Mouse (Mus musculus): ENCODE results near the gene Gca. TPM values are rescaled to one million over a fixed set of nuclear protein-coding genes. Genes with fewer than 3 reads are reported as not detected.

Gene Gca
- total RNA-seq (2014; fragmentation: Nextera tagmentation): 19.9 and 31.0 TPM in 2 replicates
- total RNA-seq (2017): 13.8 and 18.3 TPM in 2 replicates

DNA sequence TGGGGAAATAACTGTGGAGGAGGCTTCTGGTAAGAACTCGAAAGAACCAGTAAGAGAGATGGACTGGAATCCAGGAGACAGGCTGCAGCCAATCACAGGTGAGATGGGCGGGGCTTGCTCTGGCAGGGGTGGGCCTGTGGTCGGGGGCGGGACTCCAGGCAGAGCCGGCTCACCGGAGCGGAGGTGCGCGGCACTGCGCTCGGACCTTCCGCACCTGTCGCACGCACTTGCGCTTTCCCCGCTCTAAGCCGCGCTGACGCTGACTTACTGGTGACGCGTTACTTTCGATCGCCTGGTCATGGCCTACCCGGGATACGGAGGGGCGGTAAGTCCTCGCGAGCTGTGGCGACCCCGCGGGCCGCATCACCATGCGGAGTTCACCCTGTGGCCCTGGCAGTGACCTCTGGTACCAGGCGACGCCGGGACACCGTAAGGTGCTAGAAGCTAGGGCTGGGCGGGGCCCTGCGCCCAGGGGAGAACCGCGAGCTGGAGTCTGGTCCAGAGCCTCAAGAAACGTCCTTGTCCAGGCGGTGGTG is at the start of gene Gca:
Gene Gca, plus strand, starts transcription at position 151 of the 536 bp plus-strand sequence.
- ATAC-seq (replicated peaks; ENCODE audit: poor library complexity, severe bottlenecking): peak; percentile 93

DNA sequence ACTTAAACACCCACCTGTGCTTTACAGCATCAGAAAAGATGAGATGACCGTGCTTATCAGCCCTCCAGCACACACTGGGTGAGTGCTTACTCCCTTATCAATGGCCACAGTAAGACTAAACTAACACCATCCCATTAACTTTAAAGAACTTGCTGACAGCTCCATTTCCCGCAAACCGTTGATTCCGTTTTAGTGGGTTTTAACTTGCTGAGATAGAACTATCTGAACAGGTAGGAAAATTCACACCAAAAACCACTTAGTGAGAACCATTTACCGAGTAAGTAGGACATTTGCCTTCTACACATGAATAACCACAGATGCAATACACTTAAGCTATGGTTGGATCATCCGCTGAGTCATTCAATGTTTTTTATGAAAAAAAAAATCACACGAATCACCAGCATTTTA is 45.1 kb upstream of the Gca start:
- no peak for ATAC-seq (replicated peaks; ENCODE audit: poor library complexity, severe bottlenecking)

DNA sequence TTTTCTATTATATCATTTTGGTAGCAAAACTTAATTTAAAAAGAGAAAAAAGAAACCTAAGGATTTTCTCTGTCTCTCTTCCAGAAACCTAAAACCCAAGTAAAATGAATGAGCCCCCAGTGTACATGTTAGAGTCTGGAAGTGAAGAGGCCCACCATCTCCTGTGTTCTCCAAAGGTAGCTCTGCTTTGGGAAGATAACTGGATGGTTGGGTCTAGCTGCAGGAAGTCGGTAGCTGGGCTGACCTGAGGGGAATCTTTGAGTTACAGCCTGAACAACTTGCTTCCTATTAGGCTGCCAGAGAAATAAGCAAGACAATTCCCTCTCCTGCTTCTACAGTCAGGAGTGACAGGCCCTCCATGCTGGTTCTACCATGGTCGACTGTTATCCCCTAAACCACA is 44.4 kb upstream of the Gca start:
- no peak for ATAC-seq (replicated peaks; ENCODE audit: poor library complexity, severe bottlenecking)

DNA sequence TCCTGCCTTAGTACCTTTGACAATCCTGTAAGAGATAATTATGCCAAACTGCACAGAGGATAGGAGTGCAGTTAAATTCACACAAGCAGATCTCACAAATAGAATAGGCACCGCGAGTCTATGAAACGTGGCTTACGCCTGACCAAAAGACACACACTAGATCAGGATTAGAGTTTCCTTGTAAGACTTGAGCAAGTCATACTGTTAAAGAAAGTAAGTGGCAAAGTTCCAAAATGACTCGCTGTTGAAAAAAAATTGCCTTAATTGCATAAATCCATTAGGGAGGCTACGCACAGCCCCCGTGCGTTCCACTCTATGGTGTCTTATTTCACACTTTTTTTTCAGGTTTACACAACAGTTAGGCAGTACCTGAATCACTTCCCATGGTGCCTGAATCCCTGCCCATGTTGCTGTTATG is 41.1 kb upstream of the Gca start:
- no peak for ATAC-seq (replicated peaks; ENCODE audit: poor library complexity, severe bottlenecking)

DNA sequence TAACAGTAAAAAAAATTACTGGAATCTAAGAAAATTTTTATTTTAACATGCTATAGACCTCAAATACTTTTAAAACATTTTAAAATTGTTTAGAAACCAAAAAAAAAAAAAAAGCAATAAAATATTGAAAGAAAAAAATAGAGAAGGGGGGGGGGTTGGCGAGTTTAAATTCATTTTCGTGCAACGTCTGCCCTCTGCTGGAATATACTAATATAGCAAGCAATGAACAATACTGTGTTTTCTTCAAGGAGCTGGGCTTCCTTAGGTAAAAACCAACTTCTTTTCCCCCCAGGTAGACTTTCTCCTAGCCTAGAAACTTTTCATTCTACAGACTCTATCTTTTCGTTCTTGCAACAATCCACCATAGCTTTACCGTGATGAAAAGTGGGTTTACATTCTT is 36.4 kb upstream of the Gca start:
- peak; percentile 72 for ATAC-seq (replicated peaks; ENCODE audit: poor library complexity, severe bottlenecking)

DNA sequence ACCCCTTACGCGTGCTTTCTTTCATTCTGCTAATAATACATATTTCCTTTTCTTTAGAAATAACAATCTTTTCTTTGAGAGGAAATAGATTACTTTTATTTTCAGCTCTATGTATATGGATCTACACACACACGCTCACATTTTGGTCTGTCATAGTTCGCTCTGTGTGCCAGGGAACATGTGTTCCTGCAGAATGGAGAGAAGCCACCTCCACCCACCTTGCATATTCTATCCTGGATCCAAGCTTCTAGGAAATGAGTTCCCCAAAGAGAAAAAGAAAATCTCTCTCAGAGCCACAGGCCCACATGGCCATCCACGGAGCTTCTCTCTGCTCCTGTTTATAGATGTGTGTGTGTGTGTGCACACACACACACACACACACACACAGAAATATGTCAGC is 35.7 kb upstream of the Gca start:
- no peak for ATAC-seq (replicated peaks; ENCODE audit: poor library complexity, severe bottlenecking)

DNA sequence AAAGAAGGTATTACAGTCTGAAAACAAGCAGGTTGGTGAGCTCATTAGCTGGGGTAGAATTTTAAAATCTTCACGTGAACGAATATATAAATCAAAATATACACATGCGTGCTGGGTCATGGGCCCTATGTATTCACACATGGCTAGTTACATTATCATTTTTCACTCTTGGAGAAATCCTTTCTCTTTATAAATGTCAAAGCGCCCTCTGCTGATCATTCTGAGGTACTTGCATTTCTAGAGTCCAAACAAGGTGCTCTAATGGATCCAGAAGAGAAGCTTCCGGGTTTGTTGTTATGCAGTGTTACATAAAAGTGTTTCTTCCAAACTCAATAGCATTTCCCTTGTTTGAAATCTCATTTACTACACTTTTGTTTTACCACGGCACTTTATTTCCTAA is 33.6 kb upstream of the Gca start:
- peak; percentile 86 for ATAC-seq (replicated peaks; ENCODE audit: poor library complexity, severe bottlenecking)

DNA sequence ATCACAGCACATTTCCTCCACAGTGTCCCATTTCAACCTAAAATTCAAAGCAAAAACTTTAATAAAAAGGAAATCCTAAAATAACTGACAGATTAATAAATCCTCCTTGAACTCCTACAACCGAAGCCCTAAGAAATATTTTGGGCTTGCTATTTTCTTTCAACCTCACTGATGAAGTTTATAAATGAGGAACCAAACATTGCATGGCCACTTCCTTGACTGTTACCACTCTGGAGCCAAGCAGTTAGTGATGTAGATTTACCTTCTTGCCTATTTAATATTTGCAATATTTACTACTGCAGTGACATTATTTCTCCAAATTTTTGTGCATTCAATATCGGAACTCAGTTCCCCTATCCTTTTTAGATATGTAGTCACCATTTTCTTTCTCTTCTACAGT is 24.2 kb upstream of the Gca start:
- ATAC-seq (replicated peaks; ENCODE audit: poor library complexity, severe bottlenecking): peak; percentile 53

DNA sequence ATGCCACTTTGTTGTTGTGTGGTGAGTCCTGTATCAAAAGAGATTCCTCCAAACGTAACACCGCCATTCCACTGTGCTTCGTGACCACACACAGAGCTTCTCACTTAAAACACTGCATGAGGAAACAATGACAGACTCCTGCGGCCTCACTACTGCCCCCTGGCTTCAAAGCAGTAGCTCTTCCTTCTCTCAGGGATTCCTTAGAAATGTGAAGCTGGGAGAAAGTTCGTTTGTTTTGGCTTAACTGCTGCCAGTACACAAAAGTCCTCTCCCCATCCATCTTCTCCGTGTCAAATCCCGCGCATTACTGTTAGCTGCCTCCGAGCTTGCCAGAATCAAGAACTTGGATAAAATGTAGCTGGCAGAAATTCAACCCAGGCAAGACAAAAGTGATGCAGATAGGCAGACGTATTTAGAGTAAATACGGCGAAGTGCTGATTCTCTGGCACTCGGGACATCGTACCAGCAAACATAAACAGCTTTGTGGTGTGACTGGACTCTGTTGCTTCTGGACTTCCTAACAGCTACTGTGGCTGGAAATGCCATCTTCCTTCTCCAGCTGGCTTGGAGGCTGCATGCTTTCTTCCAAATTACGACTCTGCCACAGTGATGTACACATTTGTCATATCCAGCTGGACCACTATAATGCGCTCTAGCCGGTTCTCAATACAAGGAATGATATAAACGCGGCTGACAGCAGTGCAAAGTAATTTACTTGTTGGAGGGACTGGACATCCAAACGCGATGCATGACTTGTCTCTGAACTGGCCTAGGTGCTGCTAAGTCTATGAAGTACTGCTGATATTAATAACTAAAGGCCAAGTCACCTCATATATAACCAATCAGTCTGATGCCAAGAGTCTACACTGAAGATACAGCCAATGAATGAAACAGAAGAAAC is 20.4 kb upstream of the Gca start:
- ATAC-seq (replicated peaks; ENCODE audit: poor library complexity, severe bottlenecking): peak; percentile 73

DNA sequence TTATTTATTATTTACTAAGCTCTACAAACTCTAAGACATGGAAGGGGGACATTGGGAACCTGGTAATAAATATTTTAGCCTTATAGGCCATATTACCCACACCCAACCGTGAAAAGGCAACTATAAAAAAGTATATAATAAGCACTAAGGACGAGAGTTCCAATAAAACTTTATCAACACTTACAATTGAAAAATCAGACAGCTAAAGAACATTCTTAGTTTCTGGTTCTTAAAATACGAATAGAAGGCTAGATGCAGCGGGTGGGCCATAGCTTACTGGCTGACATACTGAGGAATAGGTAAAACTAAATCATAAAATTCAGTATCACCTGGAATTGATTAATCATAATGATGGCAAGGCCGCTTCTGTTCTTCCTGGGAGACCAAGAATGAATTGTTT is 19.2 kb upstream of the Gca start:
- ATAC-seq (replicated peaks; ENCODE audit: poor library complexity, severe bottlenecking): no peak

DNA sequence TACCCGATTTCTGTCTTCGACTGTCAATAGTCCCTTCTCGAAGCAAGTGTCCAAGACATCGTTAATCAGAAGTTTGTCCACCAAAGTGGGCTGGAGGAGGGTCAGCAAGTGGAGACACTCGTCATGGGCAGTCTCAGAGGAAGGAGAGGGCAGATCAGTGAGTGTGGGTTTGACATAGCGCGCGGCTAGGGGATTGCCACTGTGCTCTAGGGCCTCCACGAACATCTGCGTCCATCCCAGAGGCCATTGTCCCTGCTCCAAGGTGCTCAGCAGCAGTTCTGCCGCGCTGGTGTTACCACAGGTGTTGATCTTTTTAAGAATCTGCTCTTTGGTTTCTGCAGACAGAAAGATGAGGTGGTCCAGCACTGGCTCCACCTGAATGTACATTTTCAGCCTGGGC is 18.6 kb upstream of the Gca start:
- ATAC-seq (replicated peaks; ENCODE audit: poor library complexity, severe bottlenecking): peak; percentile 24

DNA sequence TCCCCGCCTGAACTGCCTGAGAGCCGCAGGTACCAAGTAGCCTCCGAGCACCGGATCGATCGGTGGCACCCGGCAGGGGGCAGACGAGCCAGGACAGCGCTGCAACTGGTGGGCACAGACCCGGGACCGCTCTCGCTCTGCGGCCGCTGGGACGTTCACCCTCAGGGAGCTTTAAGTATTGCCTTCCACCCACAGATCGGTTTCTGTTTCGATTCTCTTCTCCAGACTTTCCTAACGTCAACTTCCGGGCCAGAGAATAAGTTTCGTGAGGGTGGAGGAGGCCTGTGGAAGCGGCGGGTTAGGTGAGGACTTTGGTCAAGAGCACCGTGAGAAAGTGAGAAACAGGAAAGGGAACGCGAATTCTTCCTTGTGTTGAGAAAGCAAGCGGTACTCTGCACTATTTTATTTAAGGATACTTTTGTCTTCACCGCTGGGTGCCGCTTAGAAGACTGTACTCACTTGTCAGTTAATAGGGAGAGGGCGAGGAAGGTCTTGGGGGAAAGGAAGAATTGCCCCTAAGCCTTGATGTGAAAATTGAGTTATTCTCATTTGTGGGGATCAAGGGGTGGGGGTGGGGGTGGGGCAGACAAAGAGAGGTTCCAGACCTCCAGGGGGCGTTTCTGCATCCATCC is 18.0 kb upstream of the Gca start, which contains the start of gene Ifih1:
Gene Ifih1, minus strand, starts transcription at position 242 of the 632 bp plus-strand sequence.
- ATAC-seq (replicated peaks; ENCODE audit: poor library complexity, severe bottlenecking): peak; percentile 90

DNA sequence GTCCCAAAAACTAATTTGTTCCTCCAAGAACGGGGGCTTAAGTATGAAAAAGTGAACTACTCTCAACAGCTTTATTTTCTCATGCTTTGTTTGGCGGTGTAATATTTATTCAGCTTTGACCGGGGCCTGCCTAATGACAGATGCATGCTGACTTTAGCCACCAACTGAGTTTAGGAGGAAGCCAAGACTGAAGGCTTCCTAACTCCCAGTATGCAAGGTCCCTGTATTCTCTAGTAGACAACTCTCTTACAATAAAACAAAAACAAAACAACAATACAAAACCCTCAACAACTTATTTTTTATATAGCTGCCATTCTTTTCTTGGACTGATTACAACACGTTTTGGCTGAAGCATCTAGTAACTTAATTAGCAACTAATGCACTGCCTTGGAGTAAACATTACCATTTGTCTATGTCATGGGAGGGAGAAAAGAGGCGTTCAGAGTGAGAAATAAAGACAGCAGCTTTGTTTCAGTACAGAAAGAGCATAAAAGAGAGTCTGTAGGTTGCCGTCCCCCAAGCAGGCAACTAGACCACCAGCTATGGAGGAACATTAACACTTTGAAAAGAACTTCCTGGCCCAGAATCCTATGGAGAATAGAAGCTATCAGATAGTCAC is 17.3 kb upstream of the Gca start:
- no peak for ATAC-seq (replicated peaks; ENCODE audit: poor library complexity, severe bottlenecking)

DNA sequence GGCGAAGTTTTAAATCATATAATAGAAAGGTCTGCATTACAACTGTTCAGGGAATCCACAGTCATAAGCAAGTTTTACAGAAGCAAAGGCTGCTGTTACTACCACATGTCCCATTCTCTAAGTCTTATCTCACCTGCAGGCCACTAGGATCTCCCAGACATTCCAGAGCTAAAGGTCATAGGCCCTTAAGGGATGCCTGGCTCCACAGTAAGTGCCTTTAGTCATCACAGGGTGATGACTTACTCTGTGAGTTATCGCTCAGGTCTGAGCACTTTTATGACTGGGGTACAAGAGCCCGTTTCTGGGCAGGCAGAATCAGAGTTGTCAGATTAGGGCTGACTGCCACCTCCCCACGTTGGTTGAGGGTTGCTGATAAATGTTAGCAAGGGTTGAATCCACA is 12.2 kb upstream of the Gca start:
- ATAC-seq (replicated peaks; ENCODE audit: poor library complexity, severe bottlenecking): no peak

DNA sequence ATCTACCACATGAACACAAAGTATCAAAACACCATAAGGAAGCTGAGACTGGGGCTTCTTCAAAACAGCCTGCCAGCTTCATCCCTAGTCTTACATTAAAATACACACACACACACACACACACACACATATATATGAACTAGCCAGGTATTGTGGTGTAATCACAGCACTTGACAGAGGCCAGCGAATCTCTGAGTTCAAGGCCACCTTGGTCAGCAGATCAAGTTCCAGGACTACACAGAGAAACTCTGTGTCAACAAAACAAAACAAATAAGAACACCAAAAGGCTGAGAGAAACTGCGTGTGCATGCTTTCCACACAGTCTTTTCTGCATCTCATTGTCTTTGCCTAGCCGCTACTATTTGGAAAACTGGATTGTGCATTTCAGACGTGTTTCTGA is 11.6 kb upstream of the Gca start:
- no peak for ATAC-seq (replicated peaks; ENCODE audit: poor library complexity, severe bottlenecking)

DNA sequence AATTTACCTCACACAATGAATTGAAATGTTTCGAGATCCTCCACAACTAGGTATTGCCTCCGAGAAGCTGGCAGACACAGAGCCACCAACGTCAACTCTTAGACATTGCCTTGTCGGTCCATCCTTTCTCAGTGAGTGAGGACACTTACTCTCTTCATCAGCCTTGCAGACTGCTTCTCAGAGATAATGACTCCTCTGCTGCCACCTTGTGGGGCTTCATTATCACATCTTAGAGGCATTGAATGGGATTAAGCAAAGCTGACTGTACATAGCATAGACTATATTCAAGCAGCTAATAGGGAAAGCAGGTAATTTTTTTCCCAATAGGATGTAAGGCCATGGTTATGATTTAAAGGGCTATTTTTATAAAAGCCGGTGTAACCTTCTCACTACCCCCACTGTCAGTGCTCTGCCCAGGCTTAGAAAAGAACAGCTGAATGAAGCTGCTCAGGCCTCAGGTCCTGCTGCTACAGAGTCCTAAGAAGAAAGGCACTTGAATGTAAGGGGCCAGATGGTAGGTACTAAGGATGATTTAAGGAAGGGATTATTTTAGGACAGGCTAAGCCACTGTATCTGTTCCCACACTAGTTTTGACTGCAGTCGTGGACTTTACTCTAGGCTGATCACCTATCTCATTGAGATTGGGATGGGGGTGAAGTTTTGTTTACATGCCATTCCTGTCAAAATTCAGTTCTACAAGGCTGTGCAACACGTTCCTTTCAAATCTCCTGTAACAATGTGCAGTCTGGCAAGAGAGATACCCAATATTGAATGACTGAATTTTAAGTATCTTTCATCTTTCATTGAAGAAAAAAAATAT is 9.4 kb upstream of the Gca start:
- peak; percentile 85 for ATAC-seq (replicated peaks; ENCODE audit: poor library complexity, severe bottlenecking)

DNA sequence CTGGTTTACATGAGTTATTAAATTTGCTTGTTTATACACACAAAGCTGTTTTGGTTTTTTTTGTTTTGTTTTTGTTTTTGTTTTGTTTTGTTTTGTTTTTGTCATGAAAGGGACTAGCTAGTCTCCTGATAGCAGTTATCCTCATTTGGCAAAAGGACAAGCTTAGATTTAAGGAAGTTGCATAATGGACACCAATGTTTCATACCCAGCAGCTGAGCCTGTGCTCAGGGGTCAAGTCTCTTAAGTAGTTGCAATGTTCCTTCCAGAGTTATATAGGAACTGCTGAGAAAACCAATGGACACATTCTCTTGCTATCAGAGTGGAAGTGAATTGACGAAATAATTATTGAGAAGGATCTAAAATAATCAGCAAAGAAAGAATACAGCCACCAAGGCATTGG is 8.0 kb upstream of the Gca start:
- peak; percentile 81 for ATAC-seq (replicated peaks; ENCODE audit: poor library complexity, severe bottlenecking)

DNA sequence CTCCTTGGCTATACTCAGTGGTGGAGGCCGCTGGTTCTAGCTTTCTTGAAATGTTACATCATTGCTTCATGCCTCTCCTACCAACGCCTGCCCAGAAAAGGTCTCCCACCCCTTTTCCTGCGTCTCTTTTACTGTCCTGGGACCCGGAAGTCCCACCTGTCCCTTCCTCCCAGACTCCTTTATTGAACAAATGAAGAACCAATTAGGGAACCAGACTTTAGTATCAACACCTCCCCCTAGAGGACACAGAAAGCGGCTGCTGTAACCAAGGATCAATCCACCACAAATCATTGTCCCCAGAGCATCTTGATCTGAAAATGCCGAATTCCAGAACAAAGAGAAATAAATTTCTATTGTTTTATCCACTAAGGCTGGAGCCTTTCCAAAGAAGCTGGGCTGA is 3.5 kb upstream of the Gca start:
- ATAC-seq (replicated peaks; ENCODE audit: poor library complexity, severe bottlenecking): no peak; the same call in 1 of the 2 replicates

DNA sequence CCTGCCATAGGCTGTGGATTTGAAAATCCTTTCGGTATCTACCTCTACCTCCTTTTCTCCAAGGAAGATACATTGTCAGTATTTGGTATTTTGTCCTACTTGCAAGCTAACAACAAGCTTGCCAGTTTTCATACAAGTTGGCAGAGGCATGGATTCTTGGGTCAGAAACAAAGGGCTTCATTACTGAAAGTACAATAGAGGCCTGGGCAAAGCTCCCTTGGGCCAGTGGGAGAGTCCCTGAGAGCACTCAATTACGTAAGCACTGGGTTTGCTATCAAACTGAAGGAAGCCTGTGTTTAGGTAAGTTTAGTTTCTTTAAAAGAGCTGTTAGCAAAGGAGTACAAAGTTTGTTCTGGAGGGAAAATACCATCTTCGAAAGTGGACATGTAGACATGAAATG is 1.5 kb upstream of the Gca start:
- no peak for ATAC-seq (replicated peaks; ENCODE audit: poor library complexity, severe bottlenecking)

DNA sequence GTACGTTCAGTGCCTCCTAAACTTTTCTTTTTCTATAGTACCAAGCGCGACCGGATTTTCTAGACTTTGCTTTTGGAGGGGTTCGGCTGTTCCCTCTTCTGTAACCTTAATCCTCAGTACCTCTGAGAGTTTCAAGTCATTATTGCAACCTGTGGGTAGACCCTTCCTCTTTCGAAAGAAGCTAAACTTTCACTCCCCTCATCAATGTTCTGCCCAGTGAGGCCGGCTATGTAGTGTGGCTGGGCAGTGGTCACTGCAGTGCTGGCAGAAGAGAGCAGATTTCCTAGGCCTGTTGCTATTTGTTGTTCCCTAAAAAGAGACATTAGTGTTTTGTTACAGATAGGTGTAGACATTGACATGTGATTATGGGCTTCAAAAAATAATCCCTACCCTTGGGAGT is 754 bp downstream of the Gca start:
- peak; percentile 52 for ATAC-seq (replicated peaks; ENCODE audit: poor library complexity, severe bottlenecking)
